Mouse (Mus musculus) neural tube, embryonic 11.5 days (tissue): ENCODE measurements around the gene Rbpjl. TPM values are rescaled to one million over a fixed set of nuclear protein-coding genes. Genes with fewer than 3 reads are reported as not detected.

Source experiments
- ATAC-seq: fragments of 200-750 bp; cut with Nextera tagmentation; 2 replicates; pipeline ENCODE4 v1.8.0; 2017; ENCODE audit warnings: moderate number of reproducible peaks, mild to moderate bottlenecking, moderate TSS enrichment, moderate library complexity; ENCODE audit not compliant: insufficient read depth, low FRiP score, low TSS enrichment
- DNase-seq: peaks from one replicate; pipeline ENCODE4 v3.0.0-alpha.2; 2015; ENCODE audit warnings: low spot score
- H3K27ac ChIP-seq: fragments of 300-500 bp; sonication (generic); 2 replicates; pipeline ENCODE4 v1.5.1; 2014; ENCODE audit warnings: low read depth, mild to moderate bottlenecking, low read length
- H3K27me3 ChIP-seq: fragments of 300-500 bp; sonication (generic); 2 replicates; pipeline ENCODE4 v1.6.1; 2014; ENCODE audit warnings: mild to moderate bottlenecking, low read length, mixed read lengths; ENCODE audit not compliant: control insufficient read depth, insufficient read depth
- H3K36me3 ChIP-seq: fragments of 300-500 bp; sonication (generic); 2 replicates; pipeline ENCODE4 v1.6.1; 2014; ENCODE audit warnings: mild to moderate bottlenecking, low read length, moderate library complexity, mixed read lengths; ENCODE audit not compliant: control insufficient read depth, insufficient read depth
- H3K4me1 ChIP-seq: fragments of 300-500 bp; sonication (generic); 2 replicates; pipeline ENCODE4 v1.6.1; 2014; ENCODE audit warnings: low read length, mixed read lengths; ENCODE audit not compliant: control insufficient read depth, insufficient read depth
- H3K4me2 ChIP-seq: fragments of 300-500 bp; sonication (generic); 2 replicates; pipeline ENCODE4 v1.6.1; 2014; ENCODE audit warnings: low read depth, mild to moderate bottlenecking, moderate library complexity
- H3K4me3 ChIP-seq: fragments of 300-500 bp; sonication (generic); 2 replicates; pipeline ENCODE4 v1.5.1; 2014; ENCODE audit warnings: low read depth, low read length
- H3K9ac ChIP-seq: fragments of 300-500 bp; sonication (generic); 2 replicates; pipeline ENCODE4 v1.6.1; 2014; ENCODE audit warnings: mild to moderate bottlenecking, low read length
- H3K9me3 ChIP-seq: fragments of 300-500 bp; sonication (generic); 2 replicates; pipeline ENCODE4 v1.6.1; 2016; ENCODE audit warnings: low read length; ENCODE audit not compliant: control insufficient read depth
- WGBS: fragments of 180-500 bp; shearing (Covaris S2); extraction: QIAGEN DNeasy Blood & Tissue Kit; methylation state at CpG from one replicate; pipeline ENCODE4 v1.1.7; 2014; 5-methylcytosine and 5-hydroxymethylcytosine counted together
- polyA plus RNA-seq: library from polyadenylated mRNA; unstranded; fragments of >200 nt; fragmentation: Nextera tagmentation; extraction: Ambion mirVana; gene quantifications from 2 replicates; pipeline ENCODE4 v1.2.1, GENCODE M21; 2014

Rbpjl gene
- polyA plus RNA-seq, 1 experiment from 2014 or later = not detected

DNA sequence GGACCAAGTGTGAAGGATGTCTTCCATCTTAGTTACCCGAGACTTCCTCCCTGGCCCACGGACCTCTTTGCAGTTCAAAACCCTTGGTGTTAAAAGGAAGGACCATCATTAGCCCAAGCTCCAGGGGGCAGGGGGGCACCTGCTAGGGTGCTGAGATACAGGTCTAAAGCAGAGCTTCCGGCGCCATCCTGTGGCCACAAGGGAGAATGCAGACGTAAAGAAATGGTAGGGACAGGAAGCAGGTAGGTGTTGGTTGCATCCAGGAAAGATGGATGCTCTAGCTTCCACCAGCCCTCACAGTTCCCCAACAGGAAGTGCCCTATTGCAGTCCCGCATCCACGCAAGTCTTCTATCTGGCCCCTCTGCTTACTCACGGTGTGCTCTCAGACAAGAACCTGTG lies 16.0 kb upstream of the Rbpjl start:
- DNase-seq = peak; percentile 36
- no peak overlapping the region for H3K9ac ChIP-seq
- peaks cover 8% of the 10 kb centered on the region; the same call in 1 of the 2 replicates for H3K4me1 ChIP-seq
- no peak overlapping the region for H3K4me2 ChIP-seq
- no peaks in the 10 kb centered on the region for H3K9me3 ChIP-seq
- H3K36me3 ChIP-seq = no peaks in the 10 kb centered on the region
- no peak overlapping the region for H3K4me3 ChIP-seq
- no peak for ATAC-seq
- H3K27ac ChIP-seq = no peak overlapping the region
- H3K27me3 ChIP-seq = 0 out of 2 replicates have a peak, but pooled peaks cover 4% of the 10 kb centered on the region
- WGBS = 13% methylated on average over 8 of the region's 8 CpGs

DNA sequence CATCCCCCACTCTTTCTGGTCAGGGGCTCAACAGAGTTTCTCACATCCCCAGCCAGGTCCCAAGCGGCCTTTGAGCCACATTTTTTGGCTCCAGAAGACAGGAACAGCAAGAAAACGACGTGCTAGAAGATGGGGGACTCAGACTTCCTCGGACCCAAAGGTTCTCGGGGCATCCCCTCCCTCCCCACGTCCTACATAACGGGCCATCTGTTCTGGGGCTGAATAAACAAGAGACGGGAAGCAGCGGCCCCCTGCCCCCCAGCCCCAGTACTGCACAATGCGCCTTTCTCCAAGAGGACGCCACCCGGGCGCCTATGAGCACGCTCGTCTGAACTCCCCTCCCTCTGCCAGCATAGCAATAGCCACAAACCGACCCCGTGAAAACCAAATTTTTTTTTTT lies 13.9 kb upstream of the Rbpjl start, which contains the start of gene Slpi:
Slpi (minus strand) TSS at position 76 of the 400 bp plus-strand sequence.
- H3K27me3 ChIP-seq = 0 out of 2 replicates have a peak, but pooled peaks cover 4% of the 10 kb centered on the region
- H3K4me3 ChIP-seq = peak within 1 kb of the TSS; percentile 35
- H3K9me3 ChIP-seq = no peaks in the 10 kb centered on the region
- under 1% methylated on average over 17 of the region's 17 CpGs for WGBS
- H3K27ac ChIP-seq = no peak within 1 kb of the TSS
- H3K4me2 ChIP-seq = peak within 1 kb of the TSS; percentile 57
- ATAC-seq = peak; percentile 79
- DNase-seq = peak; percentile 68
- H3K4me1 ChIP-seq = peaks cover 8% of the 10 kb centered on the region; the same call in 1 of the 2 replicates
- H3K9ac ChIP-seq = peak within 1 kb of the TSS; percentile 55; the same call in 1 of the 2 replicates
- H3K36me3 ChIP-seq = no peaks in the 10 kb centered on the region

DNA sequence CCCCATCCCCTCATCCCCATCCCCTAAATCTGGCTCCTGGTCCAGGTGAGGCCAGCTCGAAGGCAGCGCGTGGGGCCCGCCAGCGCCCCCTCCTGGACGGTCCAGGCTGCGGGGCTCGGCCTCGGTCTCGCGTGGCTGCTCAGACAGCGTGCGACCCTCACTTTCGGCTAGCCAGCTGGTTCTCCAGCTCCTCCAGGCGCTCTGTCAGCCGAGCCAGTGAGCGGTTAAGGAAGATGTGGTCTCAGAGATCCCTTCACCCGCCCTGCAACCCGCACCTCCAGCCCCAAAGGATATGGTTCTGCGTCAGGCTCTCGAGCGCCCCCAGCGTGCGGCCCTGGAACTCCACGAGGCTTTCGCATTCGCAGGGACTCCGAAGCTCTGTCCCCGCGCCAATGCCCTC lies 13.4 kb upstream of the Rbpjl start:
- 0 out of 2 replicates have a peak, but pooled peaks cover 4% of the 10 kb centered on the region for H3K27me3 ChIP-seq
- under 1% methylated on average over 30 of the region's 30 CpGs for WGBS
- DNase-seq = peak; percentile 93
- peak overlapping the region; percentile 35 for H3K4me3 ChIP-seq
- H3K27ac ChIP-seq = no peak overlapping the region
- peak overlapping the region; percentile 55; the same call in 1 of the 2 replicates for H3K9ac ChIP-seq
- peak overlapping the region; percentile 57 for H3K4me2 ChIP-seq
- H3K9me3 ChIP-seq = no peaks in the 10 kb centered on the region
- peak; percentile 64 for ATAC-seq
- H3K36me3 ChIP-seq = no peaks in the 10 kb centered on the region
- H3K4me1 ChIP-seq = peaks cover 8% of the 10 kb centered on the region; the same call in 1 of the 2 replicates

DNA sequence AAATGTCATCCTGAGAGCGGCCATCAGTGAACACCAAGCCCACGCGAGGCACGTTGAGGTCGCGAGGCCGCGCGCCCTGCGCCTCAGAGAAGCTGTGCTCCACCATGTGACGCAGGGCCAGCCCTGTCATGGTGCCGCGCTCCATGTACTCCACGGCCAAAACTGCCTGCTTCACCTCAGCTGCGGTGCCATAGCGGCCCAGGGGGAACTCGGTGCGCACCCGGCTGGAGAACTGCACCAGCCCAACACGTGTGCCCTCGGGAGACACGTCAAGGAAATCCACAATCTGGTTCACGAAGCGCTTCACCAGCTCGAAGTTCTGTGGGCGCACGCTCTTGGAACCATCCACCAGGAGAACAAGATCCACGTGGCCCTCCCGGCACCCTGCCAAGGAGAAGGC lies 9.8 kb upstream of the Rbpjl start:
- H3K4me3 ChIP-seq = no peak overlapping the region
- H3K4me2 ChIP-seq = no peak overlapping the region
- DNase-seq (no peak), ATAC-seq (no peak)
- 0 out of 2 replicates have a peak, but pooled peaks cover 4% of the 10 kb centered on the region for H3K27me3 ChIP-seq
- no peak overlapping the region for H3K27ac ChIP-seq
- H3K9ac ChIP-seq = no peak overlapping the region
- 0 out of 2 replicates have a peak, but pooled peaks cover 3% of the 10 kb centered on the region for H3K4me1 ChIP-seq
- no peaks in the 10 kb centered on the region for H3K36me3 ChIP-seq
- WGBS = 78% methylated on average over 29 of the region's 29 CpGs
- no peaks in the 10 kb centered on the region for H3K9me3 ChIP-seq

GRCm38 (mm10) chr2:164396076-164396475 lies 6.9 kb upstream of the Rbpjl start:
- Histone ChIP-seq H3K27ac (no peak overlapping the region), H3K4me3 (no peak overlapping the region), H3K9ac (no peak overlapping the region), H3K4me1 (no peaks in the 10 kb centered on the region), H3K4me2 (no peak overlapping the region), H3K36me3 (no peaks in the 10 kb centered on the region), H3K27me3 (peaks cover 23% of the 10 kb centered on the region), H3K9me3 (no peaks in the 10 kb centered on the region)
- ATAC-seq (no peak), DNase-seq (no peak)
- WGBS = 91% methylated on average over 7 of the region's 7 CpGs

DNA sequence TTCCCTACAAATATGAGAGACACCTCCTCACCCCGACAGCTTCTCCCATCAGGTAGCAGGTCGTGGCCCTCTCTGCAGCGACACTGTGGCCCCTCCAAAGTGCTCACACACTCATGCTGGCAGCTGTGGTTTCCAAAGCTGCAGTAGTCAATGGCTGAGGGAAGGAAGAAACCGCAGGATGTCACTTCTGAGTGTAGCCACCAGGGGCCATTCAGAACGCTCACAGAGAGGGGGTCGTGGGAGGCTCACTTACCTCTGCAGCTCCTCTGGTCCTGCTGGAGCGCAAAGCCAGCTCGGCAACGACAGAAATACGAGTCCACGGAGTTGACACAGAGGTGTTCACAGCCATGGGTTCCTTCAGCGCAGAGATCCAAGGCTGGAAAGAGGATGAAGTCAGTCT lies 6.0 kb upstream of the Rbpjl start:
- H3K27ac ChIP-seq = no peak overlapping the region
- H3K36me3 ChIP-seq = no peaks in the 10 kb centered on the region
- H3K4me2 ChIP-seq = no peak overlapping the region
- 81% methylated on average over 12 of the region's 12 CpGs for WGBS
- ATAC-seq (no peak), DNase-seq (no peak)
- no peaks in the 10 kb centered on the region for H3K9me3 ChIP-seq
- no peak overlapping the region for H3K9ac ChIP-seq
- no peaks in the 10 kb centered on the region for H3K4me1 ChIP-seq
- no peak overlapping the region for H3K4me3 ChIP-seq
- H3K27me3 ChIP-seq = peaks cover 32% of the 10 kb centered on the region

- 7% methylated on average over 14 of the region's 14 CpGs for WGBS
- no peak for DNase-seq
- peaks cover 94% of the 10 kb centered on the region for H3K27me3 ChIP-seq
- peaks cover 5% of the 10 kb centered on the region; the same call in 1 of the 2 replicates for H3K4me1 ChIP-seq
- no peak for ATAC-seq
- no peaks in the 10 kb centered on the region for H3K9me3 ChIP-seq
- no peak overlapping the region for H3K9ac ChIP-seq
- H3K4me3 ChIP-seq = no peak overlapping the region
- H3K27ac ChIP-seq = no peak overlapping the region
- no peak overlapping the region for H3K4me2 ChIP-seq
- no peaks in the 10 kb centered on the region for H3K36me3 ChIP-seq
Measured at GRCm38 (mm10) chr2:164403396-164404081, 598 bp downstream of the Rbpjl start.

GRCm38 (mm10) chr2:164404082-164404990 lies 1.4 kb downstream of the Rbpjl start:
- H3K27ac ChIP-seq = no peak overlapping the region
- peak overlapping the region; percentile 19 for H3K4me3 ChIP-seq
- no peaks in the 10 kb centered on the region for H3K9me3 ChIP-seq
- H3K4me1 ChIP-seq = peaks cover 5% of the 10 kb centered on the region; the same call in 1 of the 2 replicates
- WGBS = under 1% methylated on average over 45 of the region's 49 CpGs
- no peak for ATAC-seq
- H3K27me3 ChIP-seq = peaks cover 95% of the 10 kb centered on the region
- H3K4me2 ChIP-seq = peak overlapping the region; percentile 36
- no peaks in the 10 kb centered on the region for H3K36me3 ChIP-seq
- no peak overlapping the region; the same call in 1 of the 2 replicates for H3K9ac ChIP-seq
- DNase-seq = peak; percentile 45
